8 mouse cellular contexts compared by ENCODE assay signal in the genomic region with DNA sequence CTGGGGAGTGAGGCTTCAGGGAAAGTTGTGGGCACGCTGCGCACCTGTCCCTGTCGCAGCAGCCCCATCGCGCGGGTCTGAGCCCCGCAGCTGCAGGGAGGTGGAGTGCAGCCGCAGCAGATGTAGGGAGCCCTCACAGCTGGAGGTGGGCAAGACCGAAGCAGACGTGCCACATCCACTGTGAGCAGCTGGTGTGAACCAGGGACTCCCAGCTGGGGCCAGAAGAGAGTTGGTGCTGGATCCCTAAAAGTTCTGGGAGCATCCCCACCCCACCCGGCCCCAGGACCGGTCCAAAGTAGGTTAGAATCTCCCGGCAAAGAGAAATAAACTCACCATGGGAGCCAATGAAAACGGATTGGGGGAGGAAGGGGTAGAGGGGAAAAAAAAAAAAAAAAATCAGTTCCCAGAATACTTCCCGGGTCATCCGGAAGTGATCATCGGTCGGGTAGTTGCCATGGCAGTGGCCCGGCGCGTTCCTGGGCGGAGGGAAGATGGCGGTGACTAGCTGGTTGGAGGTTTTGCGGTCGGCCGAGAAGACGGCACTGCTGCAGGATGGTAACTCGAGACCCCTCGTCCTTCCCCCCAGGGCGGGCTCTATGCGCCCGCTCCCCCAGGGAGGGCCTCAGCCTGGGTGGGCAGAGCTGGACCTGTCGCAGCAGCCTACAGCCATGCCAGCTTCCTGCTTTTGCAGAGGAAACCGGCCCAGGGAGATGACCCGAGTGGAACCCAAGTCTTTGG. TPM values are rescaled to one million over a fixed set of nuclear protein-coding genes. Genes with fewer than 3 reads are reported as not detected.
DNase-seq lines count a peak whose midpoint lies in the region; ATAC-seq and TF ChIP-seq lines count a peak whose summit lies in the region.

A gene (minus strand): TSS at position 379 of the 738 bp plus-strand sequence.
A gene (plus strand): TSS at position 463 of the 738 bp plus-strand sequence.

- no peaks in the 10 kb centered on the region; the same call in 1 of the 2 replicates for H3K4me1 ChIP-seq in hindbrain, postnatal 0 days (ENCODE audit: insufficient read depth, low read length)
- H3K4me1 ChIP-seq in megakaryocyte, embryonic 14.5 days = peaks cover 51% of the 10 kb centered on the region

- H3K27me3 ChIP-seq in hindbrain, postnatal 0 days (ENCODE audit: insufficient read depth, low read length) = no peaks in the 10 kb centered on the region
- H3K27me3 ChIP-seq in megakaryocyte, embryonic 14.5 days (replicated peaks) = no peaks in the 10 kb centered on the region

- intact Hi-C loops in gastrocnemius, adult 2 months (cut with DNase I) = no loop called here

- H3K27ac ChIP-seq in gastrocnemius, adult 2 months = peak within 1 kb of the TSS; percentile 91
- peak within 1 kb of the TSS; percentile 56; the same call in 1 of the 2 replicates for H3K27ac ChIP-seq in hindbrain, postnatal 0 days

- H3K9me3 ChIP-seq in hindbrain, postnatal 0 days (ENCODE audit: low read length) = no peaks in the 10 kb centered on the region
- H3K9me3 ChIP-seq in megakaryocyte, embryonic 14.5 days = no peaks in the 10 kb centered on the region

- H3K36me3 ChIP-seq in hindbrain, postnatal 0 days (ENCODE audit: insufficient read depth, low read length) = no peaks in the 10 kb centered on the region
- H3K36me3 ChIP-seq in megakaryocyte, embryonic 14.5 days (replicated peaks; ENCODE audit: low read length) = peaks cover 51% of the 10 kb centered on the region

- WGBS in hindbrain, postnatal 0 days = under 1% methylated on average over 34 of the region's 35 CpGs

- TF ChIP-seq CTCF in gastrocnemius, adult 2 months (IDR thresholded peaks at IDR 0.05) = no peak
- no peak for TF ChIP-seq CTCF in hindbrain, postnatal 0 days (IDR thresholded peaks at IDR 0.05; ENCODE audit: low read depth)

- H3K4me2 ChIP-seq in hindbrain, postnatal 0 days (ENCODE audit: low read depth, low read length) = peak within 1 kb of the TSS; percentile 100

- H3K4me3 ChIP-seq in gastrocnemius, adult 2 months = peak within 1 kb of the TSS; percentile 91
- peak within 1 kb of the TSS; percentile 74 for H3K4me3 ChIP-seq in hindbrain, postnatal 0 days (ENCODE audit: low read length)
- peak within 1 kb of the TSS; percentile 99 for H3K4me3 ChIP-seq in megakaryocyte, embryonic 14.5 days (replicated peaks)

- DNase-seq in gastrocnemius, adult 2 months = peak; percentile 91
- DNase-seq in hindbrain, postnatal 0 days (ENCODE audit: low spot score) = peak; percentile 91
- peak; percentile 65 to 83 for DNase-seq in left cerebral cortex, adult 9 months (ENCODE audit: low spot score in 2 of 2)
- peak; percentile 92 to 93 for DNase-seq in right cerebral cortex, postnatal 10 days (ENCODE audit: low spot score in 2 of 2)
- peak; percentile 88 for DNase-seq in urinary bladder, postnatal 14 days (ENCODE audit: low spot score)

- peak within 1 kb of the TSS; percentile 63 for H3K9ac ChIP-seq in hindbrain, postnatal 0 days (replicated peaks; ENCODE audit: low read length)

- peak; percentile 94 for ATAC-seq in activated CD4-positive, CD25-positive, alpha-beta regulatory T cell, adult 4 months
- peak; percentile 86 for ATAC-seq in common myeloid progenitor, adult 5-6 weeks (replicated peaks; ENCODE audit: low read depth, poor library complexity, severe bottlenecking)
- ATAC-seq in hindbrain, postnatal 0 days = peak; percentile 92

RNA-seq across cellular contexts. Expression of the first gene that starts in this region (rescaled TPM):
- 10 to 100 TPM; 16.2 to 31.6 TPM for polyA plus RNA-seq in activated CD4-positive, CD25-positive, alpha-beta regulatory T cell, adult 4 months (2017; shearing (Covaris generic))
- 9.3 and 14.0 TPM in 2 replicates for total RNA-seq in common myeloid progenitor, adult 5-6 weeks (2017)
- 10 to 100 TPM; 13.5 to 16.0 TPM for total RNA-seq in gastrocnemius, adult 2 months (2021)
- total RNA-seq in hindbrain, postnatal 0 days (2014; rRNA removed) = 17.0 and 17.3 TPM in 2 replicates
- polyA plus RNA-seq in hindbrain, postnatal 0 days (2015; fragmentation: Nextera tagmentation; extraction: Ambion mirVana) = 11.0 and 11.1 TPM in 2 replicates
- polyA plus RNA-seq in megakaryocyte, embryonic 14.5 days (2012; ENCODE audit: insufficient read depth, low replicate concordance) = 7.5 and 15.4 TPM in 2 replicates

RNA-seq across cellular contexts. Expression of the second gene that starts in this region (rescaled TPM):
- polyA plus RNA-seq in activated CD4-positive, CD25-positive, alpha-beta regulatory T cell, adult 4 months (2017; shearing (Covaris generic)) = 10 to 100 TPM; 65.5 to 69.1 TPM
- total RNA-seq in common myeloid progenitor, adult 5-6 weeks (2017) = 27.9 and 29.5 TPM in 2 replicates
- 10 to 100 TPM; 19.5 to 19.6 TPM for total RNA-seq in gastrocnemius, adult 2 months (2021)
- total RNA-seq in hindbrain, postnatal 0 days (2014; rRNA removed) = 20.9 and 23.0 TPM in 2 replicates
- 86.4 and 90.7 TPM in 2 replicates for polyA plus RNA-seq in hindbrain, postnatal 0 days (2015; fragmentation: Nextera tagmentation; extraction: Ambion mirVana)
- polyA plus RNA-seq in megakaryocyte, embryonic 14.5 days (2012; ENCODE audit: insufficient read depth, low replicate concordance) = 32.0 and 59.1 TPM in 2 replicates

Comparison
In these comparisons a context has a peak if more than half of its experiments do, and no peak if none do; other contexts are left out.
1. Peak in every context shown above with its lines: DNase-seq, ATAC-seq, H3K4me3 ChIP-seq and H3K27ac ChIP-seq.